Mouse (Mus musculus) spleen, embryonic (tissue): Measurements from ENCODE around the gene Klf13.

Experiments used
- CTCF ChIA-PET: fragments of 350-600 bp; sonication (Branson Sonifier 250); formaldehyde crosslinking; loops from one replicate; lab custom pipeline; 2022; lab: Charles Lee

Klf13 gene

DNA sequence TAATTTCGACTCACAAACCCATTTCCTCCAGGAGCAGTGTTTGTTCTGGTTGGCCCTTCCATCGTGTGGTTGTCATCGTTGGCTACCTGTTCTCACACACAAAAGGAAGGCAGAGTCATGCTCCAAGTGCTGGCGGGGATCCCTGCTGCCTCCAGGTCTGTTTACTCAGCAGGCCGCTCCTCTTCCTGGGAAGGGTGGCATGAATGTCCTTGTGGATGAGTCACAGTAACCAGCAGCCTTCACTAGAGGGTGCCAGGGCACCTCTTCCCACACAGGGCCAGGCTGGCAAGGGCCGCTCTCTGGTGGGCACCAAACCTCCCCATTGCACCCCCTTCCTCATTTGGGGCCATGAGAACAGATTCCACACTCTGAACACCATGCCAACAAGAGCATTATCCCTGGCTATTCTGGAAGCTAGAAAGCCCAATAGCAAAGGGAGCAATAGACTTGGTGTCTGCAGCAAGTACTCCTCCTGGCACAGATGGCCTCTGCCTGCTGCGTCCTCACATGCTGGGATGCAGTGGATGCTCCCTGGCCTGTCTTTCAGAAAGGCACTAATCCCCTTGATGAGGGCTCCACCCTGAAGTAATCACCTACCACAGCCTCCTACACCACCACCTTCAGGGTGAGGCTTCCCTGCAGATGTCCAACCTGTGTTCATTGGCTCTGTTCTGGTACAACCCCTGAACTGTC is 86.7 kb downstream of the Klf13 start:
- CTCF ChIA-PET = no interaction called here
